Mouse (Mus musculus) forebrain, embryonic 10.5 days (tissue): ENCODE measurements around the gene Tsr2. TPM values are rescaled to one million over a fixed set of nuclear protein-coding genes. Genes with fewer than 3 reads are reported as not detected.

ENCODE experiments used
- polyA plus RNA-seq: library from polyadenylated mRNA; unstranded; fragments of >200 nt; fragmentation: Nextera tagmentation; extraction: Ambion mirVana; gene quantifications from 2 replicates; pipeline ENCODE4 v1.2.1, GENCODE M21; 2016

Gene Tsr2
- polyA plus RNA-seq, 1 experiment from 2014 or later, result 64.6 TPM

Other genes starting within 250 kb of the Tsr2 start
- gene Gnl3l, start 79.2 kb downstream of the Tsr2 start, polyA plus RNA-seq, result 41.8 and 44.3 TPM in 2 replicates
- 11.5 and 13.2 TPM in 2 replicates for gene Fgd1, start 50.4 kb downstream of the Tsr2 start, polyA plus RNA-seq
- gene Wnk3, start 101.5 kb upstream of the Tsr2 start, polyA plus RNA-seq, result 9.3 and 10.0 TPM in 2 replicates
- gene Fam120c, start 247.6 kb upstream of the Tsr2 start, polyA plus RNA-seq, result 2.7 and 3.3 TPM in 2 replicates